Mouse (Mus musculus) lung, embryonic 16.5 days (tissue): ENCODE measurements around the gene Hist1h2ae. TPM values are rescaled to one million over a fixed set of nuclear protein-coding genes. Genes with fewer than 3 reads are reported as not detected.
"Not testable (repeated sequence)": the region's sequence is repeated elsewhere in the genome, so short reads cannot be mapped to it uniquely, and the experiment has no call there.

ENCODE experiments used
- ATAC-seq: fragments of 200-750 bp; cut with Nextera tagmentation; 2 replicates; pipeline ENCODE4 v1.8.0; 2017; ENCODE audit warnings: low read depth, mild to moderate bottlenecking, moderate library complexity
- H3K27ac ChIP-seq: fragments of 300-500 bp; sonication (generic); 2 replicates; pipeline ENCODE4 v1.5.1; 2014; ENCODE audit warnings: mild to moderate bottlenecking, control low read depth, low read length
- H3K27me3 ChIP-seq: fragments of 300-500 bp; sonication (generic); 2 replicates; pipeline ENCODE4 v1.6.1; 2014; ENCODE audit warnings: low read depth, low read length, mixed read lengths; ENCODE audit not compliant: control insufficient read depth, insufficient read depth
- H3K36me3 ChIP-seq: fragments of 300-500 bp; sonication (generic); 2 replicates; pipeline ENCODE4 v1.6.1; 2014; ENCODE audit warnings: low read length; ENCODE audit not compliant: control insufficient read depth, insufficient read depth
- H3K4me1 ChIP-seq: fragments of 300-500 bp; sonication (generic); replicated peaks from 2 replicates; pipeline ENCODE4 v1.6.1; 2014; ENCODE audit warnings: low read length, mixed read lengths; ENCODE audit not compliant: control insufficient read depth, insufficient read depth
- H3K4me2 ChIP-seq: fragments of 300-500 bp; sonication (generic); 2 replicates; pipeline ENCODE4 v1.6.1; 2014; ENCODE audit warnings: low read depth, low read length, control low read depth
- H3K4me3 ChIP-seq: fragments of 300-500 bp; sonication (generic); 2 replicates; pipeline ENCODE4 v1.5.1; 2014; ENCODE audit warnings: mild to moderate bottlenecking, low read length, control low read depth
- H3K9ac ChIP-seq: fragments of 300-500 bp; sonication (generic); 2 replicates; pipeline ENCODE4 v1.6.1; 2014; ENCODE audit warnings: low read length, control low read depth
- H3K9me3 ChIP-seq: fragments of 300-500 bp; sonication (generic); 2 replicates; pipeline ENCODE4 v1.6.1; 2016; ENCODE audit warnings: low read length; ENCODE audit not compliant: control insufficient read depth
- WGBS: fragments of 180-500 bp; shearing (Covaris S2); extraction: QIAGEN DNeasy Blood & Tissue Kit; methylation state at CpG from one replicate; pipeline ENCODE4 v1.1.7; 2014; 5-methylcytosine and 5-hydroxymethylcytosine counted together
- polyA plus RNA-seq: library from polyadenylated mRNA; unstranded; fragments of >200 nt; fragmentation: Nextera tagmentation; extraction: Ambion mirVana; gene quantifications from 2 replicates; pipeline ENCODE4 v1.2.1, GENCODE M21; 2015

Hist1h2ae gene
- polyA plus RNA-seq, 1 experiment from 2014 or later: 83.6 TPM

DNA sequence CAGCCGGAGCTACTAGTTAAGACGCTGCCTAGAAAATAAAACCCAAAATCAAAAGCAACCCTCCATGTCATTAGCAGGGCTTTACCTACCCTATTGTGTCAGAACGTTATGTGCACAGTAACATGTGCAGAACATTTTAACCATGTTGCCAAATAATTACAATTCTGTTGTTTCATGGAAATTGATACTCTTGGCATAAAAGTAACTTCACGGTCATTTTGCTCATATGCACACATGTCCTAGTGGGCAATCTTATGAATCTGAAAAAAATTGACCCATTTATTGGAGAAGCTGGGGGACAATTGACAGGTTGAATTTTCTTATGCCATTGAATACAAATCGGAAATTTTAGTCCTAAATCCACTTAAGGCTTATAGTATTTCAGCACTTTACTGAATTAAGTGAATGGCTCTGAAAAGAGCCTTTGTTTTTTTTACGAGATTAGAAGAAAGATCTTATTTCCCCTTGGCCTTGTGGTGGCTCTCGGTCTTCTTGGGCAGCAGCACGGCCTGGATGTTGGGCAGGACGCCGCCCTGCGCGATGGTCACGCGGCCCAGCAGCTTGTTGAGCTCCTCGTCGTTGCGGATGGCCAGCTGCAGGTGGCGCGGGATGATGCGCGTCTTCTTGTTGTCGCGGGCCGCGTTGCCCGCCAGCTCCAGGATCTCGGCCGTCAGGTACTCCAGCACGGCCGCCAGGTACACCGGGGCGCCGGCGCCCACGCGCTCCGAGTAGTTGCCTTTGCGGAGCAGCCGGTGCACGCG, 579 bp downstream of the Hist1h2ae start:
- peak overlapping the region; percentile 98 for H3K27ac ChIP-seq
- peak overlapping the region; percentile 42 for H3K4me2 ChIP-seq
- not testable (repeated sequence) for H3K36me3 ChIP-seq, H3K4me1 ChIP-seq, H3K27me3 ChIP-seq, H3K9me3 ChIP-seq
- ATAC-seq: peak; percentile 6; the same call in 1 of the 2 replicates
- peak overlapping the region; percentile 62 for H3K9ac ChIP-seq
- WGBS: under 1% methylated on average over 15 of the region's 41 CpGs
- peak overlapping the region; percentile 44 for H3K4me3 ChIP-seq

DNA sequence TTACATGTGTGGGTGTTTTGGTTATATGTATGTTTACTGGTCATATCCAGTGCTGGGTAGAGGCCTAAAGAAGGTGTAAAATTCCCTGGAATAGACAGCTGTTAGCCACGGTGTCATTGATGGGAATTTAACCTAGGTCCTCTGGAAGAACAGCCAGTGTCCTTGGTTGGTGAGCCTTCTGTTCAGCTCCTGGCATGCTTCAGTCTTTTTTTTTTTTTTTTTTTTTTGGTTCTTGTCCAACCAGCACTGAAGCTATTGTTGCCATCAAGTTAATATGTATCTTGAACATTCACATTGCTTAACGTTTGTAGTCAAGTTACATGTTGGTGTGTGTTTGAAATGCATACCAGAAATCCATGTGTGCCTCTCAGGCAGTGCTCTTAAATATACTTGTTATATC, 6.5 kb downstream of the Hist1h2ae start:
- H3K9me3 ChIP-seq: no peaks in the 10 kb centered on the region
- no peak overlapping the region for H3K27ac ChIP-seq
- H3K4me3 ChIP-seq: no peak overlapping the region
- 65% methylated on average over 2 of the region's 2 CpGs for WGBS
- ATAC-seq: no peak
- H3K27me3 ChIP-seq: no peaks in the 10 kb centered on the region
- no peak overlapping the region for H3K4me2 ChIP-seq
- no peaks in the 10 kb centered on the region for H3K36me3 ChIP-seq
- H3K4me1 ChIP-seq: no peaks in the 10 kb centered on the region
- H3K9ac ChIP-seq: no peak overlapping the region

DNA sequence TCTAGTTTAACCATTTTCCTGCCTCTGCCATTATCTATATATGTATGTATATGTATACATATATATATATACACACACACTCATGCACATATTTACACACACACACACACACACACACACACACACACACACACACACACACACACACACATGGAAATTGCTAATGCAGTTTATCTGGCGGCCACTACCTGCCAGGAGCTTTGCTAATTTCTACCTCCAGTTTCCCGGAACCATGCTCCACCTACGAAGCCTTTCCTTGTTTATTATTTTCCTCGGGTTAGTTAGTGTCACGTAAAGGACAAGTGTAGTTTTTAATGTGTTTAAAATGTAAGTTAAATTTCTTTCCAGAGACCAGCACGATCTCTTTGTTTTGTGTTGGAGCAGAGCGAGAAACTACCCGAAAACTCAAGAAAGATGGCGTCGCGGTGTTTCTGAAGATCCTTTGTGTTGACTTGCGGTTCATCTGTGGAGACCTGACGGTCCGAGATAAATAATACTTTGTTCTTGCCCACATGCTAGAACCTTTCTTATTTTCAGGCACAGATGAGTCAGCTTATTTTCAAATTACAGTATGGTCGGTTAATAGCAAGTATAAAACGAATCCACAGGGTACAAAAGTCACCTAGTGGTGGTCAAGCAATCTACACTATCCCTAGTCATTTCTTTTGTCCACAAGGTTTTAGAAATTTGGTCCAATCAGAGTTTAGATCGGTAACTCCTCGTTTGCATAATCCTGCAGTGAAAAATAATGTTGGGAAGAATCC, 8.1 kb downstream of the Hist1h2ae start:
- H3K9ac ChIP-seq: peak overlapping the region; percentile 63
- no peaks in the 10 kb centered on the region for H3K4me1 ChIP-seq
- 2% methylated on average over 18 of the region's 18 CpGs for WGBS
- peak overlapping the region; percentile 49 for H3K4me3 ChIP-seq
- peak overlapping the region; percentile 99 for H3K27ac ChIP-seq
- ATAC-seq: peak; percentile 69
- H3K9me3 ChIP-seq: no peaks in the 10 kb centered on the region
- no peaks in the 10 kb centered on the region for H3K36me3 ChIP-seq
- H3K27me3 ChIP-seq: no peaks in the 10 kb centered on the region
- peak overlapping the region; percentile 61 for H3K4me2 ChIP-seq

DNA sequence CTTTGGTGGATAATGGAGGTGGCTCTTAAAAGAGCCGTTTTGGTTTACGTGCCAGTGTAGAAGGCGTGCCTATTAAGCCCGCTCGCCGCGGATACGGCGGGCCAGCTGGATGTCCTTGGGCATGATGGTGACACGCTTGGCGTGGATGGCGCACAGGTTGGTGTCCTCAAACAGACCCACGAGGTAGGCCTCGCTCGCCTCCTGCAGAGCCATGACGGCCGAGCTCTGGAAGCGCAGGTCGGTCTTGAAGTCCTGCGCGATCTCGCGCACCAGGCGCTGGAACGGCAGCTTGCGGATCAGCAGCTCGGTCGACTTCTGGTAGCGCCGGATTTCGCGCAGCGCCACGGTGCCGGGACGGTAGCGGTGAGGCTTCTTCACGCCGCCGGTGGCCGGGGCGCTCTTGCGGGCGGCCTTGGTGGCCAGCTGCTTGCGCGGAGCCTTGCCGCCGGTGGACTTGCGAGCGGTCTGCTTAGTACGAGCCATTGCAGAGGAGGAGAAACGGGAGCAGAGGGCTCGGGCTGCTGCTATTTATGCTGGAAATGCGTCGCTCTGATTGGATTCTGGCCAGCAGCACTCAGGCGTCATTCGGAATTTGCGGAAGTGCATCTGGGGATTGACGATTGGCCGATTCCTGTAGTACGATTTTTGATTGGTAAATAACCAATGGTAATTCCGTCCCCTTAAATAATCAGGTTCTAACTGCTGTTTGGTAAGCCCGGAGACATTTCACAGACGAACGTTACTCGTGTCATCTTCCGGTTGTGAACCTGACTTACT, 8.9 kb downstream of the Hist1h2ae start, which contains the start of gene Hist1h3e:
TSS of gene Hist1h3e (minus strand) at position 487 of the 777 bp plus-strand sequence.
- not testable (repeated sequence) for H3K27me3 ChIP-seq, H3K36me3 ChIP-seq, H3K9me3 ChIP-seq, H3K4me1 ChIP-seq
- Histone ChIP-seq H3K4me2 (peak within 1 kb of the TSS; percentile 61), H3K4me3 (peak within 1 kb of the TSS; percentile 49), H3K9ac (peak within 1 kb of the TSS; percentile 63), H3K27ac (peak within 1 kb of the TSS; percentile 99)
- WGBS: under 1% methylated on average over 45 of the region's 67 CpGs
- ATAC-seq: peak; percentile 92

DNA sequence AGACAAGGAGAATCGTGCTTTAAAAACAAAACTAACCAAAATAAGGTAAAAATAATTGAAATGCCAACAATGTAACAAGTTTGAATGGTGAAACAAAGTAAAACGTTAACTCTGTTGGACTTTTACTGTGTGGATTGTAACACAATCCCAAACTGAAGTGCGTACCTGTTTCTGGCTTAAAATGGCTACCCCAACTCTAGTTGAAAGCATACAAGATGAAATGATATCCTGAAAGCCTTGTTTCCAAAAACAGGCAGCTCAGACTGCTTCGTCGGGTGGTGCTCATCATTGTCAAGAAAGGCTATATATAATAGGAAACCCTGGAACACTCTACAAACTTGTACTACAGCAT, 9.5 kb downstream of the Hist1h2ae start:
- not testable (repeated sequence) for ATAC-seq, H3K36me3 ChIP-seq, H3K9me3 ChIP-seq, H3K27me3 ChIP-seq, H3K4me1 ChIP-seq
- 0% methylated on average over 2 of the region's 5 CpGs for WGBS
- peak overlapping the region; percentile 99; the same call in 1 of the 2 replicates for H3K27ac ChIP-seq
- H3K9ac ChIP-seq: peak overlapping the region; percentile 63
- H3K4me3 ChIP-seq: peak overlapping the region; percentile 49
- H3K4me2 ChIP-seq: peak overlapping the region; percentile 61

DNA sequence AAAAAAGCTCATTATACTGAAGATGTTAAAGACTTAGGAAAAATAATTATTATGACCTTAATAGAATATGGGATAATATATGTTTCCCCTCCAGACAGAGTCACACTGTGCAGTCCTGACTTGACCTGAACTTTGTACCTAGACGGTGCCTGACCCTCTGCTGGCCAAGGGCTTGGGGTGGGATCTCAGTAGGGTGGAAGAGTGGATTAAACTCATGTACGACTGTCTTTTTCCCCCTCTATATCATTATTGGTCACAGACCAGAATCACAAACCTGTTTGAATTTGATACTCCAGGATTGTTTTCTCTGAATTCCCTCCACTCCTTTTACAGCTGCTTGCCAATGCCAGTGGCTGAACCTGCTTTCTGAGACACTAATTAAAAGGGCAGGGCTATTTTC, 10.3 kb downstream of the Hist1h2ae start:
- not testable (repeated sequence) for H3K36me3 ChIP-seq, H3K27me3 ChIP-seq, H3K4me3 ChIP-seq, H3K4me1 ChIP-seq, ATAC-seq, H3K9me3 ChIP-seq
- Histone ChIP-seq H3K27ac (peak overlapping the region; percentile 52; the same call in 1 of the 2 replicates), H3K9ac (peak overlapping the region; percentile 39; the same call in 1 of the 2 replicates), H3K4me2 (peak overlapping the region; percentile 29)
- WGBS: 17% methylated on average over 2 of the region's 2 CpGs

DNA sequence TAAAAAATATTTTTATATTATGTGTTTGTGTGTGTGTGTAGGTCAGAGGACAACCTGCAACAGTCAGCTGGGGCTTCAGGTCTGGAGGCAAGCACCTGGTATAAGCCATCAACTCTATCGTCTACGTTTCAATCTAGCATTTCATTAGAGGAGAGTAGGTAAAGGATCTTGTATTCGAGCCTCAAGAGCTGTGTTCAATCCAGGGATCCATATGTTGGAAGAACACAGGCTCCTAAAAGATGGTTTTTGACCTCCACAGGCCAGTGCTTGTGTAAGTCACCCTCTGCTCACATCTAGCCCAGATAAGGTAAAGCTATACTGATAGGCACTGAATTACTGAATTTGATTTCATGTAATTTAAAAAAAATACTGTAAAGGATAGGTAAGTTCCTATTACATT, 14.1 kb downstream of the Hist1h2ae start:
- Histone ChIP-seq H3K4me1 (peaks cover 10% of the 10 kb centered on the region), H3K4me3 (peak overlapping the region; percentile 22; the same call in 1 of the 2 replicates), H3K9me3 (no peaks in the 10 kb centered on the region), H3K4me2 (peak overlapping the region; percentile 82), H3K27me3 (no peaks in the 10 kb centered on the region), H3K9ac (peak overlapping the region; percentile 45; the same call in 1 of the 2 replicates), H3K27ac (peak overlapping the region; percentile 75), H3K36me3 (no peaks in the 10 kb centered on the region)
- no peak for ATAC-seq
- WGBS: 57% methylated on average over 3 of the region's 3 CpGs

DNA sequence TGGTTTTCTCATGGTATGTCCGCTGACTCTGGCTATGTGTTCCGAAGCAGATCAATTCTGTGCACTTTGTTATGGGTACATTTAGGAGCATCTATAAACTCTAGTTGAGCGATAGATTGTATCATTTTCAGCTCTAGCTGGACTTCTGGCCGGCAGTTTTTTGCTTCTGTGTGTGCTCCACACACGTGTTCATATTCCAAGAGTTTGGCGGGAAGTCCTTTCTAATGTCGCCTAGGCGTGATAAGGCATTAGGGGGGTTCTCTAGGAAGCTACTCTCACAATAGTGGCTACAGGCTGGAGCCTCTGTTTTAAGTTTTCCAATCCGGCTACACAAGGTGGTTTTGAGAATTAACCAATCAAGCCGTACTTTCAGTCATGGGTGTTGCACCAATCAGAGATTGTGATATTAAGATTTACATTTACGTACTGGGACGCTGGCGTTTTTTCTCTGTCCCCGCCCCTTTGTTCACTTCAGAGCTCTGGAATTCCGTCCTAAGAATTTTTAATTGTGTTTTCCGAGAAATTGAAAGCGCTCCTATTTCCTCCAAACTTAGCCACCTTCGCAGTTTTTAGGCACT, 15.1 kb downstream of the Hist1h2ae start:
- H3K27me3 ChIP-seq: no peaks in the 10 kb centered on the region
- peak overlapping the region; percentile 82 for H3K4me2 ChIP-seq
- WGBS: 0% methylated on average over 18 of the region's 18 CpGs
- H3K9me3 ChIP-seq: no peaks in the 10 kb centered on the region
- ATAC-seq: peak; percentile 78
- H3K4me3 ChIP-seq: peak overlapping the region; percentile 69
- no peaks in the 10 kb centered on the region for H3K36me3 ChIP-seq
- peaks cover 10% of the 10 kb centered on the region for H3K4me1 ChIP-seq
- peak overlapping the region; percentile 87 for H3K9ac ChIP-seq
- peak overlapping the region; percentile 98 for H3K27ac ChIP-seq
